Mouse (Mus musculus) kidney, embryonic 15.5 days (tissue): ENCODE data around the gene Rapgef3. TPM values are rescaled to one million over a fixed set of nuclear protein-coding genes. Genes with fewer than 3 reads are reported as not detected.

Source experiments
- ATAC-seq: fragments of 200-750 bp; cut with Nextera tagmentation; replicated peaks from 2 replicates; pipeline ENCODE4 v1.8.0; 2017; ENCODE audit warnings: moderate TSS enrichment; ENCODE audit not compliant: low FRiP score
- H3K27ac ChIP-seq: fragments of 300-500 bp; sonication (generic); 2 replicates; pipeline ENCODE4 v1.5.1; 2015; ENCODE audit warnings: mild to moderate bottlenecking, inconsistent platforms
- H3K27me3 ChIP-seq: fragments of 300-500 bp; sonication (generic); 2 replicates; pipeline ENCODE4 v1.6.1; 2015; ENCODE audit warnings: inconsistent platforms
- H3K36me3 ChIP-seq: fragments of 300-500 bp; sonication (generic); 2 replicates; pipeline ENCODE4 v1.6.1; 2015; ENCODE audit warnings: inconsistent platforms
- H3K4me1 ChIP-seq: fragments of 300-500 bp; sonication (generic); 2 replicates; pipeline ENCODE4 v1.6.1; 2015; ENCODE audit warnings: inconsistent platforms
- H3K4me2 ChIP-seq: fragments of 300-500 bp; sonication (generic); 2 replicates; pipeline ENCODE4 v1.6.1; 2015; ENCODE audit warnings: moderate library complexity, mild to moderate bottlenecking, inconsistent platforms
- H3K4me3 ChIP-seq: fragments of 300-500 bp; sonication (generic); replicated peaks from 2 replicates; pipeline ENCODE4 v1.5.1; 2015; ENCODE audit warnings: mild to moderate bottlenecking, inconsistent platforms
- H3K9ac ChIP-seq: fragments of 300-500 bp; sonication (generic); 2 replicates; pipeline ENCODE4 v1.6.1; 2015; ENCODE audit warnings: mild to moderate bottlenecking, inconsistent platforms
- H3K9me3 ChIP-seq: fragments of 300-500 bp; sonication (generic); replicated peaks from 2 replicates; pipeline ENCODE4 v1.6.1; 2016; ENCODE audit warnings: inconsistent platforms
- WGBS: fragments of 180-500 bp; shearing (Covaris S2); methylation state at CpG from one replicate; pipeline ENCODE4 v1.1.7; 2015; ENCODE audit warnings: mixed read lengths; 5-methylcytosine and 5-hydroxymethylcytosine counted together
- polyA plus RNA-seq: library from polyadenylated mRNA; unstranded; fragments of >200 nt; fragmentation: Nextera tagmentation; extraction: Ambion mirVana; gene quantifications from 2 replicates; pipeline ENCODE4 v1.2.1, GENCODE M21; 2015

The Rapgef3 gene
- 23.0 and 29.7 TPM in 2 replicates for polyA plus RNA-seq

DNA sequence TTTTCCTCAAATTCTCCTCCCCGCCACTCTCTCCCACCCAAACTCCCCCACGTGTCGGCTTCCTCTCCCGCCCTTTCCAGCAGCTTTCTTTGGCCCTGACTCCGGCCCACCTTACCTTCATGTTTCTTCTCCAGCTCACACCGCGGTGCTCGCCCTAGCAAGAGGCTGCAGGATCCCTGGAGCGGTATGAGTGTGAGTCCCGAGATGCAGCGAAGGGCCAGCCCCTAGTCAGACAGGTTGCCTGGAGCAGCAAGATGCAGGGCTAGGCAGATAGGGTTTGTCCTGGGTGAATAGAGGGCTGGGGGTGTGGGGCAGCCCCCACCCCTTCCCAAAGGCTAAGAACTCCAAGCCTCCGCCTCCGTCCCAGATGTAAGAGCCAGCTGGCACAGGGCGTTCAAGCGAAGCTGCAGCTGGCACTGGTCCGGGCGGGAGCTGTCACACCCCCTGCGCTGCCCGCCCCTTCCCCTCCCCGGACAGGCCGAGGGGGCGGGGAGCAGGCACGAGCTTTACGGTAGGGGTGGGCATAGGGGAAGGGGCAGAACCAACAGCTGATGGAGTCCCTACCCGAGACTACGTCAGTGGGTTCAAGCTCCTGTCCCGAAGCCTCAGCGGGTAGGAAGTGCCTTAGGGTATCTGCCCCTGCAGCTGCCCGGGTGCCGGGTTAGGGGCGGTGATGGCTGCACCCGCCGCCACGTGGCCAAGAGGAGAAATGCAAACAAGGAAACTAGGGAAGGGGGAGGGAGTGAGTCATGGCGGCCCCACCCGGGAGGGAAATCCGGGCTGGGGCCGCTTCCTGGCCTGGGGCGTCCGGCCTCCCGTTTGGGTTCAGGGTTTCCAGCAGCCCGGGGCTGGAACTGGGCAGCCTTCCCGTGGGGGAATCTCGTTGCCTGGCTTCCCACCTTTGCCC lies at the start of gene Rapgef3:
Gene Rapgef3 (minus strand): TSS at position 693 of the 907 bp plus-strand sequence.
- peak within 1 kb of the TSS; percentile 87 for H3K27ac ChIP-seq

DNA sequence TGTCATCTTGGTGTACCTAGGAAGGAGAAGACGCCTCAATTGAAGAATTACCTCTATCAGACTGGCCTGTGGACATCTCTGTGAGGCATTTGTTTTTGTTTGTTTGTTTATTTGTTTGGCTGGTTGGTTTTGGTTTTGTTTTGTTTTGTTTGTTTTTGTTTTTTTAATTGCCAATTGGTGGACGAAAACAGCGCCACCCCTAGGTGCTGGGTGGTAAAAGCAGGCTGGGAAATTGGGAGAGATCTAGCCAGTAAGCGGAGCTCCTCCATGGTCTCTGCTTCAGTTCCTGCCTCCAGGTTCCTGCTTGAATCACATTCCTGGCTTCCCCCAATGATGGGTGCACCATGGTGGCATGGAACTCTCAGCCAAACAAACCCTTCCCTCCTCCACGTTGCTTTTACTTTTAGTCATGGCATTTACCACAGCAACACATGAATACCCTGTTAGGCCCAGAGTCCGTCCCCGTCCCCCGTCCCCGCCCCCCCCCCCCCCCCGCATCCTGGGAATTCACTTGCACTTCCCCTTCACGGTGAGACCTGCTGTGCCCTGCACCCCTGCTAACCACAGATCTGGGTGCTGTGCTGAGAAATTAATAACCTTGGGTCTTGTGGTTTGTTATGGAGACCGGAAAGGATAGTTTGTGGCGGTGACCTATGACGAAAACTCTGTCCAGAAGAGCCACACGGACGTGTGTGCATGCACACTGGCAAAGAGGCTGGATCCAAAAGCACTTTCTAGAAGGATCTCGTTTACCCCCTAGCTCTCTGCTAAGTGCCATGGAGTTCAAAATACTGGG lies 48.6 kb upstream of the Rapgef3 start:
- H3K9ac ChIP-seq, result no peak overlapping the region
- no peak for ATAC-seq
- 92% methylated on average over 17 of the region's 17 CpGs for WGBS
- H3K4me1 ChIP-seq, result peaks cover 63% of the 10 kb centered on the region
- H3K27me3 ChIP-seq, result no peaks in the 10 kb centered on the region
- H3K9me3 ChIP-seq, result no peaks in the 10 kb centered on the region
- no peak overlapping the region for H3K4me2 ChIP-seq
- no peak overlapping the region for H3K27ac ChIP-seq
- H3K4me3 ChIP-seq, result no peak overlapping the region
- H3K36me3 ChIP-seq, result peaks cover 5% of the 10 kb centered on the region; the same call in 1 of the 2 replicates

More for the DNA sequence above, at the start of gene Rapgef3:
- peaks cover 89% of the 10 kb centered on the region for H3K4me1 ChIP-seq
- no peaks in the 10 kb centered on the region for H3K9me3 ChIP-seq
- peak within 1 kb of the TSS; percentile 51 for H3K9ac ChIP-seq
- peak within 1 kb of the TSS; percentile 96 for H3K4me2 ChIP-seq
- WGBS, result under 1% methylated on average over 44 of the region's 44 CpGs
- H3K4me3 ChIP-seq, result peak within 1 kb of the TSS; percentile 54
- H3K27me3 ChIP-seq, result peaks cover 14% of the 10 kb centered on the region; the same call in 1 of the 2 replicates
- peak; percentile 90 for ATAC-seq
- H3K36me3 ChIP-seq, result peaks cover 4% of the 10 kb centered on the region; the same call in 1 of the 2 replicates

DNA sequence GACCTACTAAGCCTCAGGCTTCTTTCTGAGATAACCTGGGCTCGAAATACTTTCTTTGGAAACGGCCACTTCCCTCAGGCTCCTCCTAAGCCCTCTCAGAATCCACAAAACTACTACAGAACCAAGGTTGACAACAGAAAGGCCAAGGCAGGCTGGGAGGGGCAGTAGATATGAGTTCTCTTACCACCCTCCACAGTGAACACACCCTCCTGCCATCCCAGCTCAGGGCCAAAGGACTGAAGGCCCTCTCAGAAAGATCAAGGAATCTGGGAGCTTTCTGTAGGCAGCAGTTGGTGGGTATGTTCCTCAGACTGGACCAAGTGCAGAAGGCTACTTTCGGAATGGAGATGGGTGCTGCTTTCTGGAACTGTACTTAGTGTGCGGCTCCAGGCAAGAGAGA lies 47.5 kb upstream of the Rapgef3 start:
- no peak for ATAC-seq
- Histone ChIP-seq H3K9me3 (no peaks in the 10 kb centered on the region), H3K27me3 (no peaks in the 10 kb centered on the region), H3K27ac (peak overlapping the region; percentile 75), H3K9ac (no peak overlapping the region), H3K4me3 (no peak overlapping the region), H3K36me3 (peaks cover 9% of the 10 kb centered on the region), H3K4me1 (peaks cover 52% of the 10 kb centered on the region), H3K4me2 (no peak overlapping the region)
- 90% methylated on average over 4 of the region's 4 CpGs for whole genome bisulfite sequencing

DNA sequence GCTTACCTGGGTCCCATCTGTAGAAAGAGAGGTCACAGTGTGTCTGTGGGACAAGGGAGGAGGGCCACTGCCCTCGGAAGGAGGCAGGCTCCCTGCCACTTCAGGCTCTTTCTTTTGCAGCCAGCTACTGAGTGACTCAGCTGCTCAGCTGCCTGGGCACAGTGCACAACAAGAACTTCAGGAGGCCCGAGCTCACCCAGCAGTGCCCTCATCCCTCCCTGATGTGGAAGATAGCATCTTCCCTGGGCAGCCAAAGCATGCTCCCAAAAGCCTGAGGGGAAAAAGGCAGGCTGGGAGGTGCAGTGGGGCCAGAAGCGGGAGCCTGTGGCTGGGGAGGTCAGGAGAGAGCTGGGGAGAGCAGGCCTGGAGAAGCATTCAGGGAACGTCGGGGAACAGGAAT lies 46.9 kb upstream of the Rapgef3 start:
- Histone ChIP-seq H3K4me1 (peaks cover 46% of the 10 kb centered on the region), H3K4me3 (no peak overlapping the region), H3K36me3 (peaks cover 15% of the 10 kb centered on the region), H3K4me2 (no peak overlapping the region), H3K27me3 (no peaks in the 10 kb centered on the region), H3K9ac (no peak overlapping the region), H3K27ac (peak overlapping the region; percentile 75), H3K9me3 (no peaks in the 10 kb centered on the region)
- no peak; the same call in 1 of the 2 replicates for ATAC-seq
- 57% methylated on average over 5 of the region's 5 CpGs for WGBS

DNA sequence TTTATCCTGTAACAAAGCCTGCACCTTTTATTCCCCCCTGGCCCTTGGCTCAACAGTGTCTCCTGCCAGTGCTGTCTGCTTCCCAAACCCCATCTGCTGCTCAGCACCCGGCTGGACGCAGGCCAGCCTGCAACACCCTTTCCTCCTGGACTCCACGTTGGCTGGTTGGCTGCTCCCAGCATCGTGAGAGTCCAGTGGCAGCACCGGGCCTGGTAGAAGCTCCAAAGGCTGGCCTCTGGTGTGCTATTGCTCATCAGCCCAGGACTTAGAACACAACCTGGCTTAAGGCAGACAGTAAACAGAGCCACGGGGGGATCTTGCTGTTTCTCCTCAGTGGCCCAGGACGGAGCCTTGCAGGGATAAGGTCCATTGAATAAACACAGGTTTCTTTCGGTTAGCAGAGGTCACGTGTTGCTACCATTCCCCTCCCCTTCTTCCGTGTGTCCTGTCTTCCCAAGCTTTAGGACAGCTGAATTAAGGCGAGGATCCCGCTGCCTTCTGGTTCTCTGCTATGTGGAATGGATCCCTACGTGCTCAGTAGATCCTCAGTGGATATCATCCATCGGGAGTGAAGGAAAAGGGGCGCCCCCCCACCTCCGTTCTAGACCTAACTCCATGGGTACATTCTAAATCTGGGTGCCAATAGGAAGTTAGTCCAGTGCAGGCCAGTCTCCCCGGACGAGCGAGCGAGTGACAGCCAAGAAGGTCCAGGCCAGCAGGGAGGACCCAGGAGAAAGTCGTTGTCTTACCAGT lies 45.9 kb upstream of the Rapgef3 start:
- Histone ChIP-seq H3K4me1 (peaks cover 44% of the 10 kb centered on the region), H3K27ac (peak overlapping the region; percentile 59), H3K4me2 (no peak overlapping the region), H3K36me3 (peaks cover 26% of the 10 kb centered on the region), H3K9ac (no peak overlapping the region), H3K9me3 (no peaks in the 10 kb centered on the region), H3K4me3 (no peak overlapping the region), H3K27me3 (no peaks in the 10 kb centered on the region)
- no peak for ATAC-seq
- WGBS, result 52% methylated on average over 21 of the region's 21 CpGs

DNA sequence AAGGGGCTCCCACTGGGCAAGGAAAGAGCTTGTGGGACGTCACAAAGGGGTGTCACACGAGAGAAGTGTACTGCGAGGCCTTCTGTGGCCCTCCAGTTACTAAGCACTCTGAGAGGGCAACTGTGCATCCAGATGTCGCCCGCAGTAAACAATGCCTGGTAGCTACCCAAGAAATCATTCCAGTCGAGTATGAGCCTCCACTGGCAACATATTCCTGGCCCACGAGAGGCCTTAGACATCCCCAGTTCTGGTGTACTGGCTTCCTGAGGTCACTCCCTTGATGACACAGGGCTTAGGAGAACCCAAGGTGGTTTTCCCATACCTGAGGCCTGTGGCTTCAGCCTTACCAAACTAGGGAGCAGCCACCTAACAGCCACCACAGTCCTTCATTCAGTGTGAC lies 45.1 kb upstream of the Rapgef3 start:
- Histone ChIP-seq H3K27me3 (no peaks in the 10 kb centered on the region), H3K4me3 (no peak overlapping the region), H3K36me3 (peaks cover 33% of the 10 kb centered on the region), H3K4me1 (peaks cover 39% of the 10 kb centered on the region), H3K9ac (no peak overlapping the region), H3K9me3 (no peaks in the 10 kb centered on the region), H3K4me2 (no peak overlapping the region), H3K27ac (no peak overlapping the region)
- no peak for ATAC-seq
- WGBS, result 70% methylated on average over 7 of the region's 7 CpGs

- ATAC-seq, result no peak
- peak overlapping the region; percentile 59 for H3K27ac ChIP-seq
- peaks cover 39% of the 10 kb centered on the region for H3K4me1 ChIP-seq
- 0 out of 2 replicates have a peak overlapping the region, but pooled peaks have one; percentile 7 for H3K9ac ChIP-seq
- no peak overlapping the region for H3K4me2 ChIP-seq
- peaks cover 41% of the 10 kb centered on the region for H3K36me3 ChIP-seq
- no peaks in the 10 kb centered on the region for H3K9me3 ChIP-seq
- H3K4me3 ChIP-seq, result no peak overlapping the region
- WGBS, result 70% methylated on average over 6 of the region's 6 CpGs
- H3K27me3 ChIP-seq, result no peaks in the 10 kb centered on the region
Observed at GRCm38 (mm10) chr15:97812126-97812525, 44.4 kb upstream of the Rapgef3 start.

DNA sequence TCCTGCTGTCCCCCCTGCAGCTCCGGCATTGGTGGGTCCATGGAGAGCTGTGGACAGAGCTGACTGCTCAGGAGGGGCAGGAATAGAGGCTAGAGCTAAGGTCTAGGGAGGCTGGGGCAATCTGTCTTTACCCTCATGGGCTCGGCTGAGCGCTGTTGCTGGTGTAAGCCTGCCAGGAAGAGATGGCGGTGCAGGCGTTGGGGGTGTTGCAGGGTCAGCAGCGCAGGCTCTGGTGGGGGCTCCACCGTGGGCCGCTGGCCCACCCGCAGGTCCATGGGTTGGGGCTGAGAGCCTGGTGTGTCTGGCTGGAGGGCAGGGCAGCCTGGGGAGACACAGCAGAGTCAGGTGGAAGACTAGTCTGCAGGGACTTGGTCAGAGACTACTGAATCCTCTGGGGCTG lies 43.5 kb upstream of the Rapgef3 start:
- Histone ChIP-seq H3K4me3 (no peak overlapping the region), H3K4me2 (no peak overlapping the region), H3K36me3 (peaks cover 49% of the 10 kb centered on the region), H3K9ac (no peak overlapping the region), H3K4me1 (peaks cover 39% of the 10 kb centered on the region), H3K27me3 (no peaks in the 10 kb centered on the region), H3K27ac (no peak overlapping the region), H3K9me3 (no peaks in the 10 kb centered on the region)
- ATAC-seq, result no peak
- 83% methylated on average over 9 of the region's 9 CpGs for WGBS

DNA sequence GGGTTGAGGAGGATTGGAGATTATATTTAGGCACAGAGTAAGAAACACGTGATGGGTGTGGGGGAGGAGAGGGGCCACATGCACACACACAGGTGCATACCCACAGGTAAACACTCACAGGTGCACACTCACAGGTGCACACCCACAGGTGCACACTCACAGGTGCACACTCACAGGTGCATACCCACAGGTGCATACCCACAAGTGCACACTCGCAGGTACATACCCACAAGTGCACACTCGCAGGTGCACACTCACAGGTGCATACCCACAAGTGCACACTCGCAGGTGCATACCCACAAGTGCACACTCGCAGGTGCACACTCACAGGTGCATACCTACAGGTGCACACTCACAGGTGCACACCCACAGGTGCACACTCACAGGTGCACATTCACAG lies 42.6 kb upstream of the Rapgef3 start:
- H3K9ac ChIP-seq, result no peak overlapping the region
- no peak for ATAC-seq
- H3K4me2 ChIP-seq, result no peak overlapping the region
- peaks cover 36% of the 10 kb centered on the region for H3K4me1 ChIP-seq
- H3K36me3 ChIP-seq, result peaks cover 55% of the 10 kb centered on the region
- H3K9me3 ChIP-seq, result no peaks in the 10 kb centered on the region
- no peak overlapping the region for H3K27ac ChIP-seq
- WGBS, result 87% methylated on average over 5 of the region's 5 CpGs
- no peak overlapping the region for H3K4me3 ChIP-seq
- no peaks in the 10 kb centered on the region for H3K27me3 ChIP-seq

DNA sequence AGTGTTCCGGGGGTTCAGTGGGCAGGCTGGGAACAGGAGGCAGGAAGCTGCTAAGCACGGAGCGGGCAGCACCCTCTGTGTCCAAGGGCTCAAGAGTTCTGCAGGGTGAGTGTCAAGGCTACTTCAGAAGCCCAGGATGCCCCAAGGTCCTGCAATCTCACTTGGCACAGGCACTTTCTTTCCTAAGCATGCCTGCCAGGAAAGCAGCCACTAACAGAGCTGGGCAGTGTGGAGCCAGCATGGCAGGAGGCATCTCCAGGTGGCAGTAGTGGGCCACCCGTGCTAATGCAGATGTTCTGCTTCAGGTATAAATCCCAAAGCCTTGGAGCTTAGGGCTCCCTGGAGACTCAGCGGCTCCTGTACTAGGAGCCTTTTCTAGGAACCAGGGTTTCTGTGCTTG lies 42.2 kb upstream of the Rapgef3 start:
- H3K27me3 ChIP-seq, result no peaks in the 10 kb centered on the region
- 87% methylated on average over 5 of the region's 5 CpGs for WGBS
- H3K4me3 ChIP-seq, result no peak overlapping the region
- ATAC-seq, result no peak
- peaks cover 59% of the 10 kb centered on the region for H3K36me3 ChIP-seq
- no peak overlapping the region for H3K27ac ChIP-seq
- H3K9ac ChIP-seq, result no peak overlapping the region
- no peaks in the 10 kb centered on the region for H3K9me3 ChIP-seq
- H3K4me1 ChIP-seq, result peaks cover 32% of the 10 kb centered on the region
- no peak overlapping the region for H3K4me2 ChIP-seq

- Histone ChIP-seq H3K4me1 (peaks cover 25% of the 10 kb centered on the region), H3K27me3 (no peaks in the 10 kb centered on the region), H3K4me3 (no peak overlapping the region), H3K9me3 (no peaks in the 10 kb centered on the region), H3K4me2 (no peak overlapping the region), H3K9ac (no peak overlapping the region), H3K36me3 (peaks cover 64% of the 10 kb centered on the region), H3K27ac (no peak overlapping the region)
- WGBS, result 83% methylated on average over 14 of the region's 14 CpGs
- ATAC-seq, result no peak
Observed at GRCm38 (mm10) chr15:97809206-97809605, 41.4 kb upstream of the Rapgef3 start.
